Mouse (Mus musculus): ENCODE data around the gene Hectd4.
"Not testable (repeated sequence)": the region's sequence is repeated elsewhere in the genome, so short reads cannot be mapped to it uniquely, and the experiment has no call there.

Gene Hectd4

DNA sequence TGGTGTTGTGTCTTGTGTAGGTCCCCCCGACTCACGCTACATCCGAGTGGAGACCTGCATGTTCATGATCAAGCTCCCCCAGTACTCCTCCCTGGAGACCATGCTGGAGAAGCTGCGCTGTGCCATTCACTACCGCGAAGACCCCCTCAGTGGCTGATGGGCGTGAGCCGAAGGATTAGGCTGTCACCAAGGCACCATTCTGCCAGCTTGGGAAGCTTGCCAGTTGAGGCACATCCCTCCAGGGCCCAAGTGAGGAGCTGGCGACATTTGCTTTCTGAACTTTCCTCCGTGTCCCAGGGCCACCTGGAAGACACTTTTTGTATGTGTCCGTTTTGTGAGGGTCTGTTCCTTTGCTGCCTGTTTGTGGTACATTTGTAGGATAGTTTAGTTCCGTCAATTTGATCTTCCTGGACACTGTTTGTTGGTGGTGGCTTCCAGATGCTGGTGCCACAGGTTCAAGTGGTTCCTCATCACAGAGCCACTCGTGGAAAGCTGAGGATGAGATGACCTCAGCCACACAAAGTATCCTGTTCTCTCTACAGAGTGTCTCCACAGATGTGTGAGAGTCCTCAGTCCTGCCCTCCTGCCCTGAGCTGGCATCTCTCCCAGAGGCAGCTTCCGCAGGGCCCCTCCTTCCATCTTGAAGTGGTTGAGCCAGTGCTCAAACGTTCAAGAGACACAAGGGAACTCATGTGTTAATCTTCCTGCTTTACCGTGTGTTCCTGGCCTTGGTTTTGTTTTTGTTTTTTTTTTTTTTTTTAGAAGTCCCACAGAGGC lies 146.6 kb downstream of the Hectd4 start:
- no peak for DNase-seq

DNA sequence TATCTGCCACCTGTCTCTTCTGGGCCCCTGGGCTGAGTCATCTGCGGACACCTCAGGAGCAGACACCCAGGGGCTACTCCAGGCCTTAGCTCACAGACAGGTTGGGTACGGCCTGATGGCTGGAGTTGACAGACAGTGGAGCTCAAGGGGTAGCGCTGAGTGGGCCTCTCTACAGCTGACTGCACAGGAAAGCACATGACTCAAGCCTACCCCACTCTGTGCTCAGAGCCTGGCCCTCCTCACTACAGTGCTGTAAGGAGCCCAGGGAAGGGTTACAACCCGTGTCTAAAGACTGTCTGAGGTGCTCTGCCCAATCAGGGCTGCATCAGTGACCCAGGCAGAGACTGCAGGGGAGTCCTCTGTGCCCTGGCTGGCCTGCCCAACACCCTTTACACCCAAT lies 147.2 kb downstream of the Hectd4 start:
- no peak for DNase-seq

DNA sequence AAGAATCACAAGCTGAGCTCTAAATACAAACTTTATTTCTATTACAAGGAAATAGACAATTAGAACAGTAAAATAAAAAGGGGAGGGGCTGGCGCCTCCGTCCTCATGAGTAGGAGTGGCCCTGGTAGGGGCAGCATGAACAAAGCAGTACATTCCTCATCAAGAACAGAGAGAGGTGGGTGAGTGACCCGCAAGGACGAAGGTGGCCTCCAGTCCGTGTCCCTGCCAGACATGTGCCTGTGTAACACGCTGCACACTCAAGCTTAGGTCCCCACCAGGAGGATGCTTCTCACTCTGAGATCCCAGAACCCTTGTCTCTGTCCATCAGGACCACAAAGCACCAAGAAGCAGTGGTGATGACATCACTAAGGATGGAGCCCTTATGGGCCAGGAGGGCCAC lies 151.7 kb downstream of the Hectd4 start:
- no peak for DNase-seq

DNA sequence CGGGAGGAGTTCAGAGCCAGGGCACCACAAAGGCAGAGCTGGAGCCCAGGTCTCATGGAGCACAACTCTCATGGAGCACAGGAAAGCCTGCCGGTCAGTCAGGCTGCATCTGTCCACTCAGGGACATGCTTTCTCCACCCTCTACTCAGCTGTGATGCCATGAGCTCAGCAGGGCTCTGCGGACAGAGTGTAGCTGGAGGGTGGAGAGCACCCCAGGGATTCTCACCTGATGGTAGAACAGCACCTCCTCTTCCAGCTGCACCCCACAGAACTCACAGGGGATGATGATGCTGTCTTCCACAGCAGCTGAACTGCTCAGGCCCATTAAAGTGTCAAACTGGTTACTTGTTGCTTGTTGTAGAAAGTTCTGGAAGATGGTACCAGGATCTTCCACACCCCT lies 154.8 kb downstream of the Hectd4 start:
- no peak for DNase-seq

DNA sequence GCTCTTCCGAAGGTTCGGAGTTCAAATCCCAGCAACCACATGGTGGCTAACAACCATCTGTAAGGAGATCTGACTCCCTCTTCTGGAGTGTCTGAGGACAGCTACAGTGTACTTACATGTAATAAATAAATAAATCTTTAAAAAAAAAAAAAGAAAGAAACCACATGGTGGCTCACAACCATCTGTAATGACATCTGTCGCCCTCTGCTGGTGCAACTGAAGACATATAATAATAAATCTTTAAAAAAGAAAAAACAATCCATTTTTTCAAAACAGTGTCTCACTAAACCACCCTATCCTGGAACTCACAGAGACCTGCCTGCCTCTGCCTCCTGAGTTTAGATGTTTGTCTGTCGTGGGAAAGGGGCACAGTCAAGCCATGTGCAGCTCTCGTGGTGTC lies 157.0 kb downstream of the Hectd4 start:
- DNase-seq = not testable (repeated sequence)

DNA sequence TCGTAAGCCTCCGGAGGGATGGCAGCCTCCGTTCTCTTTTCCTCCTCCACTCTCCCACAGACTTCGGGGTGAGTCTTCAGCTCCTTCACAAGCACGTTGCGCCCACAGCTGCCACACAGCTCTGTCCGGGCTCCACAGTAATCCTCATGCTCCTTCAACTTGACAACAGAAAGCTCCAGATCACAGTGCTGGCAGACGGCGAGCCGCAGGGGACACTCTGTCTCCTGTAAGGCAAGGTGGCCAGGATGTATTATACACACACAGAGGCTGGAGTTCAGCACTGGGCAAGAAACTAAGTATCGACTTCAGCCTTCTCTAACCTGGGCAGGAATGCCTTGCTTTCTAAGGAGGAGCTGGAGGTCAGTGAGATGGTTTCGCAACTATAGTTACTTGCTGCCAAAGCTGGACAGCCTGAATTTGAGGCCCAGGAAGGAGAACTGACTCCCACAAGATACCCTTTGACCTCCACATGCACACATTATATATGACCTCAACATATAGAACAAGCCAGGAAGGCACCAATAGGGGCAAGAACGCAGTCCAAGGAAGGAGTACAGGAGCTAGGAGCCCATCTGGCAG lies 158.7 kb downstream of the Hectd4 start:
- no peak for DNase-seq

DNA sequence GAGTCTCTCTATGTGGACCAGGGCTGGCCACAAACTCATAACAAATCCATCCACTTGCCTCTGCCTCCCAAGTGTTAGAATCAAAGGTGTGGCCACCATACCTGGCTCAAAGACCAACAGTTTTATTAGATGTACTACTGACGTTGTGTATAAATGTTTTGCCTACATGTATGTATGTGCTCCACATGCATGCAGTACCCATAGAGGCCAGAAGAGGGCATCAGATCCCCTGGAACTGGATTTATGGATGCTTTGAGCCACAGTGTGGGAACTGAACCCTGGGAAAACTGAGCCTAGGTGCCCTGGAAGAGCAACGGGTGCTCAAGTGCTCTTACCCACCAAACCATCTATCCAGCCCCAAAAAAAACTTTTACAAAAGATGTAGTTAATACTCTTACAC lies 160.7 kb downstream of the Hectd4 start:
- DNase-seq = no peak

DNA sequence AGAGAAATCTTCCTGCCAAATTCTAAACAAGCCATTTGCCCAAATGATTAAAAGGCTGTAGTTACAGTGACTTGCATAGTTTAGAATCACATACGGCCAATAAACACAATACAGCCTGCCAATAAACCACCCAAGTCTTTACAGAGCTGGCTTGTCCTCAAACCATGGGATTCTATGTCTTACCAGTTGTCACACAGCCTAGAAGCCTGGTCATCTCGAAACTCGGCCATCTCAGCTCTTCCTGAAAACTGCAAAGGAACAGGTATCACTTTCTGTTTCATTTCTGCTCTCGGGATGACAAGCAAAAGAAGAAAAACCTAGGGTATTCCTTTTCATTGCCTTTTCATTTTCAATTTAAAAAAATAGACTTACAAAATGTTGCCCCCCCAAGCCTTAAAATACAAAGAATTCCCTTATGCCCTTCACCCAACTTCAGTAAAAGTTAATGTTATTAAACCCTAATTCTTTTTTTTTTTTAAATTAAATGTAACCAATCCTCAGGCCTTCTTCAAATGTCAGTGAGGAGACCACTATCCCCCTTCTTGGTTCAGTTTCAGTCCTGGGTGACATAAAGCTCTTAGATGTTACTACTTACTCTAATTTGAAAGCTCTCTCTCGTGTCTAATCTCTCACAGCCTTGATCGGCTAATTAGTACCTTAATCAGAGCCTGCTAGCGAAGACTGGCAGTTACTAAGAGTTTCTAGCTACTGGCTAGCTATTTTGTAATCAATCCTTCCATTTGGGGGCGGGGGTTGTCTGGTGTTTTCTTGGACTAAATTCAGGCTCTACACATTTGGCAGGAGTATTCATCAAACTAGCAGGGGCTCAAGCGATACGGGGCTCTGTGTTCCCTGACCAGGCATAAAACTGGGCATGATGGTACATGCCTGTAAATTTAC lies 164.1 kb downstream of the Hectd4 start:
- peak; percentile 35 for DNase-seq

DNA sequence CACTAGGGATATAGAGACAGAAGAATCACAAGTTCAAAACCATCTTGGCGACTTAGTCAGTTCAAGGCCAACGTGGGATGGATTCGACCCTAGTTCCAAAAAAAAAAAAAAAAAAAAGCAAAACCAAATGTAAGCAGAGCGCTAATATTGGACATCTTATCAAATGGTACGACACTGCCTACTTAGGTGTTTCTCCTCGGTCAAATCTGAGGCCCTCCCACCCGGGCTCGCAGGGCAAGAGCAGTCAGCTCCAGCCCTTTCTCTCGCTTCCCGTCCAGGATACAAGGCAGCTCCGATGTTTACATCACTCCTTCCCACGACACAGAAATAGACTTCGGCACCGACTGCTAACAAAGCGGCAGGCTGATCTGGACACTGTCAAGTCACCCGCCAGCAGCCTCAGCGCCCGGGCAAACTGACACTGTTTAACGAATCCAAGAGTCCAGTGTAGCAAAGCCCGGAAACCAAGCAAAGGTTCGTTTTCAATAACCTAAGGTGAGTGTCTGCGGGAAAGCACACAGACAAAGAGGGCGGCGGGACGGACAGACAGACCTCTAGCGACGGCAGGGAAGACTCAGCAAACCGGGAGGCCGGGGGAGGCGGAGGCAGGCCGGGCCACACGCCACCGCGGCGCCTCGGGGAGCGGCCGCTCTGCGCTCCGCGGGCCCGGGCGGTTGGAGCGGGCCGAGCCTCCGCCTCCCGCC lies 164.9 kb downstream of the Hectd4 start:
- no peak for DNase-seq

DNA sequence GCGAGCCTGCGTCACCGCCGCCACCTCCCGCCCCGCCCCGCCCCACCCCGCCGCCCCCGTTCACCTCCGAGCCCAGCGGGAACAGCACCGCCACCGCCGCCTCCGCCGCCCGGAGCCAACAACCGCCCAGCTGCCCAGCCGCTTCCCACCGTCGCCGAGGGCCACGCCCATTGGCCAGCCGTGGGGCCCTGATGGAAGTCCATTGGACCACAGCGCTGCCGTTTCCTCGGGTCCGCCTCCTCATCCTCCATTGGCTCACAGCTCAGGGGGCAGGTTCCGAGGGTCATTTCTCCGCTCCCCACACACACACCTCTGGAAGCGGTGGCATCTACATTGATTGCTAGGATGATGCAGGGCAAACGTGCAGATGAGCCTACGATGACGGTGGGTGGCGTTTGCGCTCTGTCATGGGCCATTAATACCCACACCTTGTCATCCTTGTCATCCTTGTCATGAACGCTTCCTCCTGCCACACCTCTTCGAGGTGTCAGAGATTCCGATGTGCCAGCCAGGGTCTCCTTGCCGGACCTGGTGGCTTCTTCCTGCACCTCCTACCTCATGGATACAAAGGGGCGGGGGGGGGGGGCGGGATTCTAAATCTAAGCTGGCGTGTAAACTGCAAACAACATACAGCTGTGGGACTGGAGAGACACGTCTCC lies 165.6 kb downstream of the Hectd4 start, which contains the start of gene Trafd1:
Gene Trafd1, minus strand, starts transcription at position 172 of the 659 bp plus-strand sequence.
- peak; percentile 95 for DNase-seq

DNA sequence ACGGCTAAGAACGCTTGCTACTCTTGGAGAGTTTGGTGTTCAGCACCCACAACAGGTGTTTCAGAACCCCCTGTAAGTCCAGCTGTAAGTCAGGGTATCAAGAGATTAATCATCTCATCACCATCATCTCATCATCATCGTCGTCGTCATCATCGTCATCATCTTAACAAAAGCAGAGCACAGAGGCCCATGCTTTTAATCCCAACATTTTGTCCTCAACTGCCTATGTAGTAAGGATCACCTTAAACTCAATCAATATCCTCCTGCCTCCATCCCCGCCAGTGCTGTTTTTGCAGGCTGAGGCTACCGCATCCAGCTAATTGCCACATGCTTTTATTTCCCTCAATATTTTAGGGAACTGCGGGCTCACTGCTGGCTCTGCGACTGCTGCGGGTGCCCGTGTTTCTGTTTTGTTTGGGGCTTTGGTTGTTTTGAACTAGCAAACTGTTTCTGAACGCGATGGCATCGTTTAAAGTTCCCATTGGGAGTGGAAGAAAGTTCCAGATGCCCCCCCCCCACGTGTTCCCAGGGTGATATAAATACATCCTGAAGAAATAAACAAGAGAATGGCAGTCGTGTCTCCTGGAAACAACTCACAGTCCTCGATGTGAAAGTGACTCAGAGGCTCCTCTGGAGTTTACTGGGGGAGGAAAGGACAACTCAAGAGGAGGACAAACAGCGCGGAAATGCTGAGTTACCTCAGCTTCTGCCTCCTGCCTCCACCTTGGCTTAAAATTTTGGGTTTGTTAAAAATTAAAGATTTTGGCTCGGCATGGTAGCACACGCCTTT lies 166.3 kb downstream of the Hectd4 start:
- no peak for DNase-seq

DNA sequence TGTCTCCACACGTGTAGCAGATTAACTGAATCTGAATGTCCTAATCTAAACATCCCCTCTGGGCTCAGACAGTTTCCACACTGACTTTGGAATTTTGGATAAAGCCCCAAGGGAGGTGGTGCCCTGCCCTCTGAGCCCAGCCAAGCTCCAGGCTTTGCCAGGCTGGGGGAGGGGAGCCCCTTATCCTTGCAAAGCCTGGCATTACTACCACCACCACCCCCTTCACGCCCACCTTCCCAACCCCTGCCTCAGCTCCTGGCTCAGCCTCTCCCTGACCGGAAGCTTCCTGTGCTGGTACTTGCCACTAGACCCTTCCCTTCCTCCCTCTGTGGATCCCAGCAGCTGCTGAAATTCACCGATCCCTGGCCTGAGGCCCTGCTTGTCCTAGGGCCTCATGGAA lies 167.1 kb downstream of the Hectd4 start:
- DNase-seq = peak; percentile 58

DNA sequence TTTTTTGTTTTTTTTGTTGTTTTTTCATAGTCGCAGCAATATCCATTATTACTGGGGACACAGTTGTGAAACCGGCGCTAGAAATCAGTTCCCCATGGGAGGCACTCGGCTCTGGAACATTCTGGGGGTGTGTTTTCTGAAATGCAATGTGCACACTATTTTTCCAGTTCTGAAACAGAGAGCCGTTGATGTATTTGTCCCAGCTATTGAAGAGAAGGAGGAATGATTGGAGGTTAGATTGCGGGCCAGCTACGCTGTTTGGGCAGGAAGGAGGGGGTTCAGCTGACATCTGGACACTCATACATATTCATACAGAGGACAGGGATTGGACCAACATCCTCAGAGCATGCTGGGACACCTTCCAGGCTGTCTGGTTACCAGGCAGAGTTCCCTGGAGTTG lies 169.1 kb downstream of the Hectd4 start:
- DNase-seq = no peak

DNA sequence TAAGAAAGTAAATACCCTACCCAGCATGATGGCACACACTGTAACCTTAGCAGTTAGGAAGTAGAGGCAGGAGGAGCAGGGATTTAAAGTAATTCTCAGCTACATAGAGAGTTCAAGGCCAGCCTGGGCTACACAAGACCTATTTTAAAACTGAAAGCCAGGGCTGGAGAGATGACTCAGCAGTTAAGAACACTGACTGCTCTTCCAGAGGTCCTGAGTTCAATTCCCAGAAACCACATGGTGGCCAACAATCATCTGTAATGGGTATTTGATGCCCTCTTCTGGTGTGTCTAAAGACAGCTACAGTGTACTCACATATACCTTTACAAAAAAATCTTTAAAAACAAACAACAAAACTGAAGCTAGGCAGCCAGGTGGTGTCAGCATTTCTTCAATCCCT lies 169.7 kb downstream of the Hectd4 start:
- no peak for DNase-seq

DNA sequence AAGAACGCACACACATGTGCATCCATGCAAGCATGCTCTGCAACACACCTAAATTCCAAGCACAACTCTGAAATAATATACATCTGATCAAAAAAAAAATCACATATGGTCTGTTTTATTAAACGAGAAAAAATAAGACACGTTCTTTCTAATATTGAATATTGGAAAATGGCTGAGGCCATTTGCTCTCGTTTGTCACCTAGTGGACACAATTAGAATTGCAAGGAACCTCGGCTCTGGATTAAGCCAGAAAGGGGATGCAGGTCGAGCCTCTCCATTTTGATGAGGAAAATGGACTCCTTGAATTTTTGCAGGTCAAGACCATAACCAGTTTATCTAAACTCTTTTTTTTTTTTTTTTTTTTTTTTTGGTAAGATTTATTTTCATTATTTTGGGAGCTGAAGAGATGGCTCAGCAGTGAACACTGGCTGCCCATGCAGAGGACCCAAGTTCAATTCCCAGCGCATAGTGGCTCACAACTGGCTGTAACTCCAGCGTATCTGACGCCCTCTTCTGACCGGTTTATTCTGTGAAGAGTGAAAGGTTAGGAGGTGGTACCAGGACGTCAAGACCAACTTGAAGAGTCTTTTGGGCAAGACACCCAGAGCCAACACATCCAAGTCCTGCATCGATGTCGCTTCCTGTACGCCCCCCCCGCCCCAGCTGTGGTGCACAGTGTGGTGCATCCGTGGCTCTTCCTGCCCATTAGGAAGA lies 172.8 kb downstream of the Hectd4 start:
- DNase-seq = peak; percentile 28

DNA sequence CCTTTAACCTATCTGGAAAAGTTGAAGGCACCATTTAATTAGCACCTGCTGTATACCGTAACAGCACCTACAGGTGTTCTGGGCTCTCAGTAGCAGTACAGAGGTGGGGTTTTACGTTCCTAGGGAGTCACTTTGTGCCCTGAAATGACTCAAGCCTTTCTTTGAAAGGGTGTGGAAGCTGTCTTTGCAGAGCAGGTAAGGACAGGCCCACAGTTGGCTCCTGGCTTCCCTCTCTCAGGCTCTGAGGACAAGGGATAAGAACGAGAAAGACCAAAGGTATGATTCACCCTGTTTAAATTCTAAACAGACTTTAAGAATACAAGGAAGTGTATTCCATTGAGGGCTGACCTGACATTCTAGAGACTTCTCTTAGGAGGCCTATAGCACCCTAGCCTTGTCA lies 173.4 kb downstream of the Hectd4 start:
- DNase-seq = no peak

DNA sequence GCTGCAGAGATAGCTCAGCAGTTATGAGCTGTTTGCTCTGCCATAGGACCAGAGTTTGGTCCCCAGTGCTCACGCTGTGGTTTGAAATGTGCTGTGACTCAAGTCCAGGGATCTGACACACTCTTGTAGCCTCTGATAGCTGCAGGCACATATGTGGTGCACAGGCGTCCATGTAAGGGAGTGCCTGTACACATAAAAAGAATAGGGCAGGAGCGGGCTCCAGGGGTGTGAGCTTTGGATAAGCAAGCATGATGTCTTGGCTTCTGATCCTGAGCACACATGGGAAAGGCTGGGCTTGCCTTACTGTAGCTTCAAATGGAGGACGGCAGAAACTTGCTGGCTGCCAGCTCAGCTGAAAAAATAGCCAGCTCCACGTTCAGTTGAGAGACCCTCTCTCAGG lies 175.6 kb downstream of the Hectd4 start:
- DNase-seq = peak; percentile 30

DNA sequence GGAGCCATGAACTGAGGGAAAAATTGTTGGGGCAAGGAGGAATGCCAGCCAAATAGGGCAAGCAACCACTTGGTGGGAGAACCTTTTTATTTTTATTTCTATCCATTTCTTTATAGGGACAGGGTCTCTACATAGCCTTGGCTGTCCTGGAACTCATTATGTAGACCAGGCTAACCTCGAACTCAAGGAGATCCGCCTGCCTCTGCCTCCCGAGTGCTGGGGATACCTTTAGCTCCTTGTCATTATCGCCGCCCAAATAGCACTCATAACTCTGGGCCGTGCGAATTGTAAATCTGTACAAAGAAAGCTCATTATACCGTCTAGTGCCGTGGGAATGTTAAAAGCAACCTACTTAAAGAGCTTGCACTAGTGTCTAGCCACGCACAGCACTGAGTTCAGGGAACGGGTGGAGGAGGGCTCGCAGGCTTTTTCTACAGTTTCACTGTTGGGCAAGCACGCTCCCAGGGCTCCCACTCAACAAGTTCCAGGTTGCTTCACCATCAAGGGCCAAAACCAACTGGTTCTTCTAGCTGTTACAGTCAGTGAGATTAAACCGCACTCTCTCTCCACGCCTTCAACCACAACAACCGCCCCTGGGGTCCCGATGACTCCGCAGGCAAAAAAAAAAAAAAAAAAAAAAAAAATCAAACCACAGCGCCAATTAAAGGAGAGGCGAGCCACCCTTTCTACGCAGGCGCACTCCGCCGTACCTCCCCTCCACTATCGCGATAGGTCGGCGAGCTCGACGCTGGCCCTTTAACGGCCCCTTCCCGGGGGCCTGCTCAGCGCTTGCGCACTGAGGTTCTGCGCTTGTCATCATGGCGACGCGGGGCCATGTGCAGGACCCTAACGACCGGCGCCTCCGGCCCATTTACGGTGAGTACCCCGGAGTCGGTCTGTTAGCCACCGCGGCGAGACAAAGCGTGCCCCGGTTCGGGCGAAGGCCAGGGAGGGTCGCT lies 177.4 kb downstream of the Hectd4 start, which contains the start of gene Naa25:
Gene Naa25, plus strand, starts transcription at position 750 of the 959 bp plus-strand sequence.
- DNase-seq = peak; percentile 94

DNA sequence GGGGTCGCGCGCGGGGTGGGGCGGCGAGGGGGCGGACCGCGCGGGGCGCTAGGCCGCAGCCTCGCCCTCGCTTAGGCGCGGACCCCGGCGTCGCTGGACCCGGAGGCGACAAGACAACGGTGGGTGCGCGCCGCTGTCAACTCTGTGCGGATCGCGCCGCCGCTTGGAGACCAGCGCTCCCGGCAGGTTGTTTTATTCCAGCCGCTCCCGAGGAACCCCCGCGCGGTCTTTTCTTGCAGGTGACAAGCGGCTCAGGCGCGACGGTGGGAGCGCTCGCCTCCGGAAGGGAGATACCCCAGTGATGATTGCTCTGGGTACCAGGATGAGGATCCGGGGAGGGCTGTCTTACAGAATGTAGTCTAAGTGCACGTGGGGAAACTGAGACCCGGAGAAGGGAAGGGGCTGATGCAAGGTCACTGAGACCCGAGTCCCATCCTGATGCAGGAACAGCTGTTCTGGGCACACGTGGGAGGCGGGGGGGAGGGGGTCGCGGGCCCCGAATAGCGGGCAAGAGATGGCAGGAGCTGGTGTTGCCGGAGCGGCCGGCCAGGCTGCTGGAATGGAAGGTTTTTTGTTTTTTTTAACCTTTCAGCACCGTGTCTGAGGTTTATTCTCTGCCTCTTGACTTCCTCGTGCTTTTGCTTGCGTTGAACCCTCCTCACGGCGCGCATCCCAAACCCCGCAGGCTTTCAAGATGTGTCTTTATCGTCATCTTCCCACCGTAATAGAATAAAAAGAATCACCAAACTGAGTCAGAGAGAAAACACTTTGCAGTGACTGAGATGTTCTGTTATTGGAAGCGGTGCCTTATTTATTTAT lies 178.3 kb downstream of the Hectd4 start:
- no peak for DNase-seq

Data from cerebellum, adult 11-12 months (tissue).